Mouse (Mus musculus): Measurements from ENCODE around the gene Smchd1.
A peak's percentile ranks its signal among the peaks of the same experiment; 100 is the strongest.
"Not testable (repeated sequence)": the region's sequence is repeated elsewhere in the genome, so short reads cannot be mapped to it uniquely, and the experiment has no call there.

The Smchd1 gene

GRCm38 (mm10) chr17:71444718-71445117 is 30.4 kb downstream of the Smchd1 start:
- DNase-seq: peak in 1 of 2 experiments; percentile 8

DNA sequence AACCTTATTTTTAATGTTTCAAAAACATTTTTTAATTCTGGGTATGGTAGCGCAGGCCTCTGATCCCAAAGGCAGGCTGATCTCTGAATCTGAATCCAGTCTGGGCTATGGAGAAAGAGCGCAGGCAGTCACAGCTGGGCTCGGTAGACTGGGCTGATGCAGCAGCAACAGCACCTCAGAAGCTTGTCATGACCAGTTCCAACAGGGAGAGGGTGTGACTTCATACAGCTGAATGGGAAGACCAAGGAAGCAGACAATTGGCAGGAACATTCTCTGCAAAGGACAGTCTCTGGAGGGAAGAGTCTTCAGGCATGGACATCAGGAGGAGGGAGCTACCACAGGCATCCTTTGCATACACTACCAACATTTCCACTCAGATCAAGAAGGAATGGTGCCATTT is 31.0 kb downstream of the Smchd1 start:
- no peak for DNase-seq

GRCm38 (mm10) chr17:71443273-71443672 is 31.9 kb downstream of the Smchd1 start:
- DNase-seq: no peak

DNA sequence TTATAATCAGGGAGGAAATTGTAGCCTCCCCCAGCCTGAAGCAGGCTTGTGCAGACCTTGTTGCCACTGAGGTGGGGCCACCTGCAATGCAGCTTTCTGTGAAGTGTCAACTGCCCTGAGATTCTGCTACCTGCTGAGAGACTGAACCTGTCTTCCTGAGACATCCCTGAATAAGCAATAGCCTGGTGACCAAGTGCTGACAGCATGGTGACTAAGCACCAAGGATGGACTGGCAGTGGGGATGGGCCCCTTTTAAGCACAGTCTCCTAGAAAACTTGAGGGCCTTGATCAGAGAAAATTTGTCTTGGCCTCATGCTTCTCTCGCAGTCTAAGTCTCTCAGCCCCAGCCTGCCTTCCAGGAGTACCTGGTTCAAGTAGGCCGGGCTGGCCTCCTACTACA is 52.6 kb downstream of the Smchd1 start:
- DNase-seq: not testable (repeated sequence)

GRCm38 (mm10) chr17:71419448-71419847 is 55.7 kb downstream of the Smchd1 start:
- DNase-seq: not testable (repeated sequence)

DNA sequence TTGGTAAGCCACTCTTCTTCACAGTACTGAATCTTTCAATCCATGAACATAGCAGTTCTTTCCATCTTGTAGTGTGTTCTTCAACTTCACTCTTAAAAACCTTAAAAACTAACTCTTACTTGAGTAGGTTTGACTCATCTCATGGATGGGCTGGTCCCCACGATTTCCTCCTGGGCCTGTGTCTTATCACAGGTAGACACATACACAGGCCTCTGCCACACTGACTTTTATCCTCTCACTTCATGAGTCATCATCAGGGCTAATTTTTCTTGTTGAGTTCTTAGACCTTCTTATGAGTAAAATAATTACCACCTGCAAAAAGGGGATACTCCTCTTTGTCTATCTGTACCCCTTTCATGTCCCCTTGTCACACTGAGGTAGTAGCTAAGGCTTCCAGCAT is 58.1 kb downstream of the Smchd1 start:
- no peak for DNase-seq

DNA sequence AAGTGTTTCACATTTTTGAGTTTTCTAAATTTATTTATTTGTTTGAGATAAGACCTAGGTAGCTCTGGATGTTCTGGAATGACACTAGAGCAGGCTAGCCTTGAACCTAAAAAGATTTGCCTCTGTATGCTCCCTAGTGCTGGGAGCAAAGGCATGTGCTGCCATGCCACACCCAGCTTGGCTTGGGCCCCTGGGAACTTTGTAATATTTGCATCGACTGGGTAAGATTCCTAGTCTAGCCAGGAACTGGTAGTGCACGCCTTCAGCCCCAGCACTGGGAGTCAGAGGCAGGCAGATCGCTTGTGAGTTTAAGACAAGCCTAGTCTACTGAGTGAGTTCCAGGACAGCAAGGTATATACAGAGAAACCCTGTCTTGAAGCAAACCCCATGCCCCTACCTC is 87.7 kb downstream of the Smchd1 start:
- DNase-seq: no peak

DNA sequence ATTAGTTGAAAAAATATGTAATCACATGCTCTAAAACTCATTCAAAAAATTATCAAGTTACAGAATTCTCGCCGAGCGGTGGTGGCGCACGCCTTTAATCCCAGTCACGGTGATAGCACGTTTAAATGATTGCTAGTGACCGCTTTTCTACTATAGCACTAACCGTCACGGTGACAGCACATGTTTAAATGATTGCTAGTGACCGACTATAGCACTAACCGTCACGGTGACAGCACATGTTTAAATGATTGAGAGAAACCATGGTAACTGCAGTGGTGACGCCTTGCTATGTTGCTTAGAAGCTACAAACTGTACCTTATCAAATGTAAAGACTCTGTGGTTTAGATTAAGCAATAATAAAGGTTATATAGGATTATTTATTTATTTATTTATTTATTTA is 94.8 kb downstream of the Smchd1 start:
- DNase-seq: no peak

- DNase-seq: no peak
Measured at GRCm38 (mm10) chr17:71377901-71378300, 97.2 kb downstream of the Smchd1 start.

DNA sequence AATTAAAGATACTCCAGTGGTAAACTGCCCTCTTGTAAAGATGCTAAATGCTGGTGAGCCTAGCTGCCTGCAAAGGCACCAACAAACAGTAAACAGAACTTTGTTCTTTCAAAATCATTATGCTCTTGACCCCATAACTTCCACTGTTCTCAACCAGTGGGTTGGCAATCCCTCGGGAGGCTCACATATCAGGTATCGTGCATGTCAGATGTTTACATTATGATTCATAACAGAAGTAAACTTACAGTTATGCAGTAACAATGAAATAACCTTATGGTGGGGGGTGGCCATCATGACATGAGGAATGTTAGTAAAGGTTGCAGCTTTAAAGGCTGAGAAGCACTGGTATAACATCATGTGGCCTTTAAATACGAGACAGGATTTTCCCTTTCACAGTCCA is 119.6 kb downstream of the Smchd1 start:
- no peak for DNase-seq

DNA sequence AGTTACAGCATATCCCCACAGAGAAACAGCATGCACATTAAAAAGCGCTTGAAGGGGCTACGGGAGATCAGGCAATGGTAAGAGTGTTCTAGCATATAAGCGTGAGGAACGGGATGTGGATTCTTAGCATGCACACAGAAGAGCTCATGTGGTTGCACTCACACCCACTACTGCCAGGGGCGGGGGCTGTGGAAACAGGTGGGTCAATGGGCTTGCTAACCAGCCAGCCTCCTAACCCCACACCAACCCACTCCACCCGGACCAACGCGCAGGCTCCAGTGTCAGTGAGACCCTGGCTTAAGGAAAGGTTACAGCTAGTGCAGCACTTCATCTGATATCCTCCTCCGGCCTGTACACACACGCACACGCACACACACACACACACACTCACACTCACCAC is 120.9 kb downstream of the Smchd1 start:
- no peak for DNase-seq

DNA sequence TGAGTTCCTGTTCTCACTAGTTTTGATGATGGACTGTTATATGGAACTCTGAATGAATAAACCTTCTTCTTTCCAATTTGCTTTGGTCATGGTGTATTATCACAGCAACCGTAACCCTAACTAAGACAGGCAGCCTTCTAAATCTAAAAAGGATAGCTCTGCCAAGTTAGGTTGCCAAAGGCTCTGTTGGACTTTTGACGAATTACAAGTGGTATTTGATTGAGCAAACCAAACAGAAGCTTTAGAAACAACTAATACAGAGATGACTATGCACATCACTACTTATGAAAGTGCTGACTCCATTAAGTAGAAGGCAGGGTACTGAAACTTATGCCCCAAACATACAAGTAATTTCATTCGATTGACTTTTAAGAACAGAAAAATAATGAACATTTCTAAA is 127.0 kb downstream of the Smchd1 start:
- no peak for DNase-seq

GRCm38 (mm10) chr17:71342006-71342405 is 133.1 kb downstream of the Smchd1 start:
- DNase-seq: no peak

DNA sequence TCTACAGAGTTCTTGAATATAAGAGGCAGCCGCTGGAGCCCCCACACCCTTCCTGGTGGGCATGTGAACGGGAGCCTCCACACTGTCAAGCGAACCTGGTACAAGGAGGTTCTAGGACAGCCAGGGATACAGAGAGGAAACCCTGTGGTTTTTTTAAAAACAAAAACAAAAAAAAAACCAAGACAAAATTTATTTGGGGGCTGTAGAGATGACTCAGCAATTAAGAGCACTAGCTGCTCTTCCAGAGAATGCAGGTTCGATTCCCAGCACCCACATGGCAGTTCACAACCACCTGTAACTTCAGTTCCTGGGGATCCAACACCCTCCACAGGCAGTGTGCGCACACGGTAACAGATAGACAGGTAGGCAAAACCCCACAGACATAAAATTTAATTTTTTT is 136.5 kb downstream of the Smchd1 start:
- no peak for DNase-seq

- no peak for DNase-seq
Measured at GRCm38 (mm10) chr17:71337546-71337945, 137.6 kb downstream of the Smchd1 start.

DNA sequence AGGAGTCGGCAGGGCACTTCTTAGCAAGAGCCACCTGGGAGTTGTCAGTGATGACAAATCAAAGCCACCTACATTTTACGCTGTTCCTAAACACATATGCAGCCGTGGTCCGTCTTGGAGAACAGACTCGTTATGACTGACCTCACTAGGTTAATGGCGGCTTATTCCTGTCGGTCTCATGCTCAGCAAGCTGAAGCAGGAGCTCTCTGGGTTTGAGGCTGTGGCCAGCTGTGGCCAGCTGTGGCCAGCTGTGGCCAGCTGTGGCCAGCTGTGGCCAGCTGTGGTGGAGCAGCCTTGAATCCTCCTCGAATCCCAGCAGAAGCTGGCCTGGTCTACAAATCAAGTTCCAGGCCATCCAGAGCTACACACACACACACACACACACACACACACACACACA is 138.7 kb downstream of the Smchd1 start:
- no peak for DNase-seq

GRCm38 (mm10) chr17:71332298-71332697 is 142.8 kb downstream of the Smchd1 start:
- no peak for DNase-seq

GRCm38 (mm10) chr17:71320731-71321130 is 154.4 kb downstream of the Smchd1 start:
- DNase-seq: not testable (repeated sequence)

DNA sequence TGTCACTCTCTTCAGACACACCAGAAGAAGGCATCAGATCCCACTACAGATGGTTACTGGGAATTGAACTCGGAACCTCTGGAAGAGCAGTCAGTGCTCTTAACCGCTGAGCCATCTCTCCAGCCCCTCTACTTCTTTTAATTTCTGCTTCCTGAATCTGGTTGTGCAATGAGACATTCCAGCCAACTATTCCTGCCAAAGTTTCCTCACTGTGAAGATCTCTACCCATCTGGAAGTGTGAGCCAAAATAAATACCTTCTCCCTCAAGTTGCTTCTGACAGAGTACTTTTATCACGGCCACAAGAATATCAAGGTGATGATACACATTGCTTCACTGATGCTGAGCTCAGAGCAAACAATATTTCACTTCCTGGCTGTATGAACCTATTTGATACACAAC is 155.8 kb downstream of the Smchd1 start:
- DNase-seq: no peak

- no peak for DNase-seq
Measured at GRCm38 (mm10) chr17:71317571-71317970, 157.6 kb downstream of the Smchd1 start.

DNA sequence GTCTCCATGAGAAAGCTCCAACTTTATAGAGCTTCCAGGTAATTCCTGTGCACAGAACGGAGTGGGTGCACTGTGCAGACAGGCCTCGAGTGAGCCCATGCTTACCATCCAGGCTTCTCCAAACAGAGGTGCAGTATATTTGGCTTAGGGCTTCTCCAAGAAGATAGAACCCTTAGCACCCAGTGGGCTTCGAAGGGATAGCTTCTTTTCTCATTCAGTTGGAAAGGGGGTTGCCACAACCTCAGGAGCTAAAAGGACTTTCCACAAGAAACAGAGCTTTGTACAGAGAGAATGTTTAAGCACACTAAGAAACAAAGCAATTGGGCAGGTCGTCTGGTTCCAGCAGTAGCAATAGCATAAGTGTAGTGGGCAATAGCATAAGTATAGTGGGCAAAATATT is 160.8 kb downstream of the Smchd1 start:
- DNase-seq: no peak

DNA sequence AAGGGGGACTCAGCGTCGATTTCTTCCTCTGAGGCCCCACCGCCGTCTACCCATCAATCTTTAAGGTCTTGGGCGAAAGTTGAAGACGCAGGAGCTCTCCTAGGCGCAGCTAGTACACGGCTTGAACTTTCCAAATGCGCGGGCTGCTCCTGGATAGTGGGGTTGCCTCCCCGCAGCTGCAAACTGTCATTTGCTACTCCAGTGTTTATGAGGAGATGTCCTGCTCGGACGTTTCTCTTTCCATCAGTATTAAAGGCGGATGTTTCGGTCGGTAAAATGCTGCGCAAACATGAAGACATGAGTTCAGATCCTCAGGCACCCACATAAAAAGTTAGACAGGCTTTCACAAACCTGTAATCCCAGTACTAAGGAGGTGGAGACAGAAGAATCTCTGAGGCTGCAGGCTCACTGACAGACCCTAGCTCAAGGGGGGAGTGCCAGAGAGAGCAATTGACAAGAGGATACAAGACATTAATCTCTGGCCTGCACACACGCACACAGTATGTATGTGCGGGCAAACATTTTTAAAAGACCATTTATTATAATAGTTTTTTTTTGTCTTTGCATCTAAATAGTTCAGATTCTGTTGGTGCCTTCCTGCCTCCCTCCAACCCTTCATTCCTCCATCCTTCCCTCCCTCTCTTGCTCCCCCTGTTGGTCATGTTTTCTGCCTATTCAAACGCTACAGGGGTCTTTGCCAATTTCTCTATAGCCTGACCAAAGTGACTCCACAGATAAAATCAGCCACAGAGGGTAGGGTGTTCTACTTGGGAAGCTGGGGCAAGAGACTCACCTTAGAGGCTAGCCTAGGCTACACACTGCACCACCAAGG is 163.6 kb downstream of the Smchd1 start, which contains the start of gene Emilin2:
Gene Emilin2 (minus strand): TSS at position 639 of the 832 bp plus-strand sequence.
- DNase-seq: peak; percentile 65 to 67

DNA sequence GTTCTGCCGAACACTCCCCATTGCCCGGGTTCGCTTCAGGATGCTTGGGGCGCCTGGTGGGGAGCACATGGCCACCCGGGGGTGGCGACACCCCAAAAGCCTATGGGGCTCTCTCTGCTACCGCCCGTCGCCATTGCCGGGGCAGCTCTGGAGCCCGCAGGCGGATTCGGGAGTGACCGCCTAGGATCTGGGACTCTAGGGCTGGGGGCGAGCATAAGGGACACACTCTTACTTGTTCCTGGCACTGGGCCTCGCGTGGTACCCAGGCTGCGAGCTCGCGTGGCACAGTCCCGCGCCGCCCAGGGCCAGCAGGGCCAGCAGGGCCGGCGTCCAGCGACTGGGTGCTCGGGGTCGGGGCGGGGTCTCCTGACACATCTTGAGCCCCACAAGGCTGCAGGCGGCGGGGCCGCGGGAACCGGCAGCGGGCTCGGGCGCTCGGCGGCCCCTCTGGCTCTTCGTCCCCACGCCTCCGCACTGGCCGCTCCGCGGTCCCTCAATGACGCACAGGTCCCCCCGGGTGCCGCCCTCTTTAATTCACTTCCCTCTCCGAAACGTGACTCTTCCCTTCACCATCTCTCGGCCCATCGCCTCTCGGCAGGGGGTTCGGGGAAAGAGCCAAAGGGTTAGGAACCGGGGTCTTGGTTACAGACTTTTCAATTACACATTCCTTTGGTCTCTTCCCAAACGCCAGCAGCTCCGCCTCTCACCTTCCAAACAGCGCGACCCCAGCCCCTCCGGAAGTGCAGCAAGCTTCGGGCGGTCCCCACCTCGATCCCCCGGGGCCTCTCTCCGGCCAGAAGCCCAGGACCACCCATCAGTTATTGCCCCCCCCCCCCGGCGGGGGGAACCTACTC is 164.4 kb downstream of the Smchd1 start:
- DNase-seq: peak; percentile 76 to 80

Data from B cell, adult 2 months (primary cell).